Mouse (Mus musculus) spleen, postnatal 14 days (tissue): ENCODE results near the gene Il17rc.

Experiments
- DNase-seq, 2 experiments: peaks; one replicate each; pipeline ENCODE4 v3.0.0; 2021 to 2022; ENCODE audit warnings: low spot score in 2 of 2

Il17rc gene

DNA sequence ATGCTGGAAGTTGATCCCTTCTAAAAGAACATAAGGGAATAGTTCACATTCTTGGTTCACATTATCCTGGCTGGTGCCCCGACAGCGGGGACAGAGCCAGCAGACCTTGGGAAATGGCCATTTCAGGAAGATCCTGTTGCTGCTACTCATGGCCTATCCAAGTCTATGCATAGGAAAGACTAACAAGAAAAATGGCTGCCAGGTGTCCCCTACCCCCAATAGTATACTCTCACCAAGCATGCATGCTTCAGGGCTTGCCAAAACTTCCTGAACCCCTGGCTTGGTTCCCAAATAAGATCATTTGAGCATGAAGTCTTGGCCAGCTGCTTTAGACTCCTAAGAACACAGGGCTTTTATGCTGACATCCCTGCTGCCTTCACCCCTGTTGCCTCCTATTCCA, 19.4 kb upstream of the Il17rc start:
- no peak for DNase-seq

DNA sequence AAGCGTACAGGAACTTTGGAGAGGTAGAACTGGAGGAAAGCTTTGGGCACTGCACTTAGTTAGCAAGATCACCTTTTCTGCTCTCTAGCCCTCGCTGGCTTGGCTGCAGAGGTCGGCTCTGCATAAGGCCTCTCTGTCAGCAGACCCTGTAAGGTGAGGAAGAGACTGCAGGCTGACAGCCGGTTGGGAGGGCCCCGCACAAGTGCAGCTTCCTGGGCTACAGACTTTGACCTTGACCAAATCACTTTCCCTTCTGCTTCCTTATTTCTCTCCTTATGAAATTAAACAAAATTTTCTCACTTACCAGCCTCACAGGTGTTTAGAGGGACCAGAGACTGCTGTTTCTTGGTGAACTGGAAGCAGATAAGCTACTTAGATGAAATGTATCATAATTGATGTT, 16.2 kb upstream of the Il17rc start:
- no peak for DNase-seq

DNA sequence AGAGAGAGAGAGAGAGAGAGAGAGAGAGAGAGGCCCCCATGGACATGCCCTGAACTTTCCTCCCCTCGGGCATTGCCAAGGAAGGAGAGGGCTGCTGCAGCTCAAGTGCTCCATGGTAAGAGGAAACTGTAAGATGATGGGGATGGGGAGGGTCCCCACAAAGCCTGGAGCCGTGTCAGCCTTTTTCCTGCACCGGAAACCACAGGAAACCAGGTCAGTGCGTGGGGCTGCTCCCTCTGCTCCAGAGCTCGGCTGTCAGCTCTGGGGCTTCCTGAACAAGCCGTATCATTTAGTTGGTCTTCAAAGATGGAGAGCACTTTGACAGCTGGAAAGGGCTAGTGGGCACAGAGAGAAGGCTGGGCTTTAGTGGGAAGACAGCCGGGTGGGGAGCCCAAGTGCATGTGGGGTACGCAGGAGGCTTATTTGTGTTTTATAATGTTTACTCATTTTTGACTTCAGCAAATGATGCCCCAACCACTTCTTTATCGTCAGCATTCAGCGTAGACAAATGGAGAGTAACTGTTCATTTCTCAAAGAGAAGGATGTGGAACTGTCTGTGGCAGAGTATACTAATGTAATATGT, 13.2 kb upstream of the Il17rc start, which contains the start of gene Il17re:
Gene Il17re (plus strand): TSS at position 533 of the 583 bp plus-strand sequence.
- no peak for DNase-seq

DNA sequence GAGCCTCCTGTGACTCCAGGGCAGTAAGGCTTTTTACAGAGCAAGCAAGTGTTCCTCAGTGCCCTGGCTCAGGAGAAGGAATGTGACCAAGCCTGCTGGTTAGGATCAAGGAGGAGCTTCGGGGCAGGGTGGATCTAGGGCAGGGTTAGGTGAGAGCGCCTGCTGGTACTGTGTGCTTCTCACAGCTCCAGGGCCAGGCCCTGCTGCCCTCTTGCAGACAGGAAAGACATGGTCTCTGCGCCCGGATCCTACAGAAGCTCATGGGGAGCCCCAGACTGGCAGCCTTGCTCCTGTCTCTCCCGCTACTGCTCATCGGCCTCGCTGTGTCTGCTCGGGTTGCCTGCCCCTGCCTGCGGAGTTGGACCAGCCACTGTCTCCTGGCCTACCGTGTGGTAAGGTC, 12.6 kb upstream of the Il17rc start:
- no peak for DNase-seq

DNA sequence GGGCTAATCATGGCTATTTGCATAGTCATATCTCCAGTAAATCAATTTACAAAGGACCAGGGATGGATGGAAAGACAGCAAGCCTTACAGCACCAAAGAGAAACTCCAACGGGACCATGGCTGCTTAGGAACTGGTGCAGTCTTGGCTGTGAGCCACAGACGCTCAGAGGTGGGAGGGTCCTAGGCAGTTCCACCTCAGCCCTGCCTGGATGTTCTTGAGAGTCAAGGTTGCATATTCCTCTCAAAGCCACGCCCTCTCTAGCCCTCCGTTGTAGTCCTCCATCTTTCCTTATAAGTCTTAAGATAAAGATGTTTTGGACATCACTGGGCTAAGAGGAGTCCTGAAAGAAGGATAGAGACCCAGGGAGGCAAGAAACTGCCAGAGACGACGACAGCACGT, 7.2 kb upstream of the Il17rc start:
- DNase-seq: no peak

DNA sequence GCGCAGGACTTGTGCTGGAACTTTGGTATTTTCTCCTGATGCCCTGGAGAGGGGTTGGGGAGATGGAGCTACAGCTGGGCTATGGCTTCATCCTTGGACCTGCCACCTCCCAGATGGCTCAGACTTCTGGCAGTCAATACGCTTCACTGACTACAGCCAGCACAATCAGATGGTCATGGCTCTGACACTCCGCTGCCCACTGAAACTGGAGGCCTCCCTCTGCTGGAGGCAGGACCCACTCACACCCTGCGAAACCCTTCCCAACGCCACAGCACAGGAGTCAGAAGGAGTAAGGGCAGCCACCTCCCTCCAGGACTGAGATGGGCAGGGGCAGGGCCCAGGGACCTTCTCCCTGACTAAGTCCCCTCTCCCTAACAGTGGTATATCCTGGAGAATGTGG, 5.6 kb upstream of the Il17rc start:
- no peak for DNase-seq

DNA sequence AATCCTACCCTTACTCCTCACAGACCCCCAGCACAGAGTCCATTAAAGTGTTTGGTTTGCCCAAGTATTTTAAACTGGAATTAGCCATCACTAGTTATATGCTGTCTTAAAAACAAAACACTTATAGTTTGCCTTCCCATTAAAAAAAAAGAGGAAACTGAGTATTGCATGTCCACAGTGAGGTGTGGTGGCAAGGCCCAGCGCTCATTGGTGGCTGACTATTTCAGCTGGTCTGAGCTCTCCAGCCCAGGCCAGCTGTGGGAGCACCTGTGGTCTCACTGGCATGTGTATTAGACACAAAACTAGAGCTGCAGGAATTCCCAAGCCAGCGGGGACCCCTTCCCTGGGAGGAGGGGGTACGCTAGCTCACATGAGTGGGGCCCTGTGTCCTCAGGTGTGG, 2.7 kb upstream of the Il17rc start:
- no peak for DNase-seq

DNA sequence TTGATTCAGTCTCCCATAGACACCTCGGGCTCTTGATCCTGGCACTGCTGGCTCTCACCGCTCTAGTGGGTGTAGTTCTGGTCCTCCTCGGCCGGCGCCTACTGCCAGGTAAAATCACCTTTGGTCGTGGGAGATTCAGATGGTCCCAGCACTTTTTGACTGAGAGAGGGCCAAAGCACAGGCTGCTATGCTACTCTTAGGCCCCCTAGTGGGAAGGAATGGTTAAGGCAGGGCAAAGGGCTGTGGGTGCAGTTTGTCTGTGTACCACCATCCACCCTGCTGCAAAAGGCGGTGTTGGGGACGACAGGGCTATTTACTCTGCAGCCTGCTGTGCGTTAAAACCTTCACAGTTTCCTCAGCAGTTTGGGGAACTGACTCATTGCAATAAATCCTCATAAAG, 2.2 kb upstream of the Il17rc start:
- peak; percentile 32 to 66 for DNase-seq

DNA sequence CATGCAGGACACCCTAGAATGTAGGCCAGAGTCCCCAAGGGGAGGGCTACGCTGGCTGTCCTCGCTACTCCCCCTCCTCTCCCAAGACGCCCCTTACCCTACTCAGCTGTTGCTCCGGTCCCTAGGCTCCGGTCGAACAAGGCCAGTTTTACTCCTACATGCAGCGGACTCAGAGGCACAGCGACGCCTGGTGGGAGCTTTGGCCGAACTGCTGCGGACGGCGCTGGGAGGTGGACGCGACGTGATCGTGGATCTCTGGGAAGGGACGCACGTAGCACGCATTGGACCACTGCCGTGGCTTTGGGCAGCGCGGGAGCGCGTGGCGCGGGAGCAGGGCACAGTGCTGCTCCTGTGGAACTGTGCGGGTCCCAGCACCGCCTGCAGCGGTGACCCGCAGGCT, 1.8 kb upstream of the Il17rc start:
- DNase-seq: peak; percentile 36 to 64

DNA sequence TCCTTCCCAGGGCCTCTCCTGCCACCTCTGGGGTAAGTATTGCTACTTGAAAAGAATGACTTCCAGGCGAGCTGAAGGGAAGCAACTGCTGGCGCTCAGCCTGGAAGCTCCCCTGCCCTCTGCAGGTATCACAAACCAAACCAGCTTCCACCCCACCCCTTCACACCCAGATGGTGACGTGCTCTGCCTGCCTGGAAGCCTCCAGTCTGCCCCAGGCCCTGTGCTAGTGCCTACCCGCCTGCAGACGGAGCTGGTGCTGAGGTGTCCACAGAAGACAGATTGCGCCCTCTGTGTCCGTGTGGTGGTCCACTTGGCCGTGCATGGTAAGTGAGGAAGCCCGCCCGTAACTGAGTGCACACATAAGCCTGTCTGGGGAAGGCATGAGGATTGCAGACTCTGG, 834 bp downstream of the Il17rc start:
- DNase-seq: no peak

DNA sequence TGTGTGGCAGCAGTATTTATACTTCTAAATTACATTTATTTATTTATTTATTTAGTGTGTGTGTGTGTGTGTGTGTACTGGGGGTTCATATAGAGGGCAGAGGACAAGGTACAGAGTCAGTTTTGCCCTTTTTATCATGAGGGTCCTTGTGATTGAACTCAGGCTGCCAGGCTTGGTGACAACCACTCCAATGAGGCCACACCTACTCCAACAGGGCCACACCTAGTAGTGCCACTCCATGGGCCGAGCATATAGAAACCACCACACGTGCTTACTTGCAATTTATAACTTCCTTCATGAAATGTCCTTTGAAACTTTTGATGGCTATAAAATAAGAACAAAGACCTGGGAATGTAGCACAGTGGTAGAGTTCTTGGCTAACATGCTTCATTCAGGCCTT, 2.0 kb downstream of the Il17rc start:
- DNase-seq: no peak

DNA sequence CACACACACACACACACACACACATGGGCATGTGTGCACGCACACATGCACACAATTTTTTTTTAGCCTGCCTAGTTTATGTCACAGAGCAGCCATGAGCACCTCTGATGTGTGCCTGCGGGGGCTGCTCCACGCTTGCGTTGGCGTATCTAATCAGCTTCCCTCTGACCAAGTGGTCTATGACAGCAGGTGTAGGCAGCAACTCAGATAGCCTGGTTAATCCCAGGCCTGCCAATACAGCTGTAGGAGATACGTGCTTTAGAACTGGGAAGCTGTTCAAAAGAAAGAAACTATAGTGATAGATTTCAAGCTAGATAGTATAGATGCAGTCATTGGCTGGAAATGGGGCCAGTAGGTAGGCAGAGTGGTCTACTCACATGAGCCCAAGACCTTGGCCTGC, 2.5 kb downstream of the Il17rc start:
- DNase-seq: no peak

DNA sequence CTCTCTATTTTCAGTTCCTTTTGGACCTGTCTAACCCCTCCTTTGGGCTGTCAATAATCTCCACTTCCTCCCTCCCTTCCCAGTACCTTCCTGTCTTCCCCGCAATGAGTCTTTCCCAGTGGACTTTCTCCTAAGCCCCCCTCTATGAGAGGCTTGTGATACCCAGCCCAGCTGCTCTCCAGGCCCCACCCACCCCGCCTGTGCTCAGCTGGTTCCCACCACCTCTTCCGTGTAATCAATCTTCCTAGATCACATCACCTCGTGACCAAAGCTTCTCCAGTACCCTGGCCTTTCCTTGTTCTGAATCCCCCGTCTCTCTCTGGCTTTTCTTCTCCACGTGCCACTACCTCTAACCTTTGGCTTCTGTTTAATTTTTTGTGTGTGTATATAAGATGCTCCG, 6.1 kb downstream of the Il17rc start:
- DNase-seq: no peak

DNA sequence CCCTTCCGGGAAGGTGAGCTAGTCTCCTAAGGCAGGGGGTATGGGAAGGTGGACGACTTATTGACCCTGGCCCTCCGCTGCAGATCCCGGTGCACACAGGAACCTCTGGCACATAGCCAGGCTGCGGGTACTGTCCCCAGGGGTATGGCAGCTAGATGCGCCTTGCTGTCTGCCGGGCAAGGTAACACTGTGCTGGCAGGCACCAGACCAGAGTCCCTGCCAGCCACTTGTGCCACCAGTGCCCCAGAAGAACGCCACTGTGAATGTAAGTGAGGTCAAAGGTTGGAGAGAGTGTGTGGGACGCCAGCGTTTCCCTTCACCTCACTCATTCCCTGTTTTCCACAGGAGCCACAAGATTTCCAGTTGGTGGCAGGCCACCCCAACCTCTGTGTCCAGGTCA, 7.7 kb downstream of the Il17rc start:
- DNase-seq: no peak

DNA sequence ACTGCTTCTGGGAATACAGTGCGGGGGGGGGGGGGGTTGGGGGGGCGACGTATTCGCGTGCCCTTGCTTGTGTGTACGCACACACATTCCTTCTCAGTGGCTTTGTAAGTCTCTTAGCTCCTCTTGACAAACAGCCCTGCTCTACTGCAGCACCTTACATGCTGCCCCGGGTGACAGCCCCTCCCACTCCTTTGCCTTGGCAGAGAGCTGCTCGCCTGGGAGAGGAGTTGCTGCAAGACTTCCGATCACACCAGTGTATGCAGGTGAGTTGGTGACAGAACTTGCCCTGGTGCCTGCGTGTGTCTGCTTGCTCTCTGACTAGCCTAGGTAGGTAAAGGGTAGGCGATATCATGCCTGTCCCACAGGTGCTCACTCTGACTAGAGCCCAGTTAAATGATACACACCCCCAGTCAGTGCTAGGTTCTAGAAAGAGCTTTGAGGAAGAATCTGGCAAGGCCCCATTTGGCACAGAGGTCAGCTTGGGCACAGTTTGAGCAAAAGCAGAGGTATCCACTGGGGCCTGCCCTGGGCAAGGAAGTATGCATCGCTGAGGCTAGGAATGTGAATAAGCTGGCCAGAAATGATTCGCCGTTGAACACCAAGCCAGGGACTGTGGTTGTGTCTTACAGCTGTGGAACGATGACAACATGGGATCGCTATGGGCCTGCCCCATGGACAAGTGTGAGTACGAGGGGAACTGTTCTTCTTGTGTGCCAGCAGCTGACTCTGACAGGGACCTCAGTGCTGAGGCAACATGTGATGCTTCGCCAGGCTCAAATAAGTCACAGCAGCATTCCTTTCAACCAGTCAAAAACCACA, 9.5 kb downstream of the Il17rc start:
- DNase-seq: no peak

DNA sequence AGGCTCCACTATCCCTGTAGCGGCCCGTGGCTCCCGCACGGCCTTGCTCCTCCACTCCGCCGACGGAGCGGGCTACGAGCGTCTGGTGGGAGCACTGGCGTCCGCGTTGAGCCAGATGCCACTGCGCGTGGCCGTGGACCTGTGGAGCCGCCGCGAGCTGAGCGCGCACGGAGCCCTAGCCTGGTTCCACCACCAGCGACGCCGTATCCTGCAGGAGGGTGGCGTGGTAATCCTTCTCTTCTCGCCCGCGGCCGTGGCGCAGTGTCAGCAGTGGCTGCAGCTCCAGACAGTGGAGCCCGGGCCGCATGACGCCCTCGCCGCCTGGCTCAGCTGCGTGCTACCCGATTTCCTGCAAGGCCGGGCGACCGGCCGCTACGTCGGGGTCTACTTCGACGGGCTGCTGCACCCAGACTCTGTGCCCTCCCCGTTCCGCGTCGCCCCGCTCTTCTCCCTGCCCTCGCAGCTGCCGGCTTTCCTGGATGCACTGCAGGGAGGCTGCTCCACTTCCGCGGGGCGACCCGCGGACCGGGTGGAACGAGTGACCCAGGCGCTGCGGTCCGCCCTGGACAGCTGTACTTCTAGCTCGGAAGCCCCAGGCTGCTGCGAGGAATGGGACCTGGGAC, 11.4 kb downstream of the Il17rc start:
- DNase-seq: peak in 1 of 2 experiments; percentile 22

DNA sequence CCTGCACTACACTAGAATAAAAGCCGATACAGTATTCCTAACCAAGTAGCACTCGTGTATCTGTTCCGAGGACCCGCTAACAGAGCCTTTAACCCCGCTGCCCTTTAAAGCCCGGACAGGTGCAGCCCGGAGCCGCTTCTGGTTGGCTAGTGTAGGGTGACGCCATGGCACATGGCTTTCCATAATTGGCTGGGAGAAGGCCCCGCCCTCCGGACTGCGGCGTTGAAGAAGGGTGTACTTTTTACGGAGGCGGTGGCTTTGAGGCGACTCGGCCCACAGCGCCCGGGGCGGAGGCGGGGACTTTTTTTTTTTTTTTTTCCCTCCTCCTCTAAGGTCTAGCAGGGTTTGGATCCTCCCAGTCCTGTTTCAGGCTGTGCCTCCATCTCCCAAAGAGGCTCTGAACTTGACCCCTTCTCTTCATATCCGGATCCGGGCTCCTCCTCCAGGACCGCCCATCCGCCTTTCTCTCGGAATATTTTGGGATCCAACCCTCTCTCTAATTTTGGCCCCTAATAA, 11.9 kb downstream of the Il17rc start, which contains the start of gene Creld1:
Gene Creld1 (plus strand): TSS at position 198 of the 516 bp plus-strand sequence.
- peak; percentile 82 to 85 for DNase-seq

DNA sequence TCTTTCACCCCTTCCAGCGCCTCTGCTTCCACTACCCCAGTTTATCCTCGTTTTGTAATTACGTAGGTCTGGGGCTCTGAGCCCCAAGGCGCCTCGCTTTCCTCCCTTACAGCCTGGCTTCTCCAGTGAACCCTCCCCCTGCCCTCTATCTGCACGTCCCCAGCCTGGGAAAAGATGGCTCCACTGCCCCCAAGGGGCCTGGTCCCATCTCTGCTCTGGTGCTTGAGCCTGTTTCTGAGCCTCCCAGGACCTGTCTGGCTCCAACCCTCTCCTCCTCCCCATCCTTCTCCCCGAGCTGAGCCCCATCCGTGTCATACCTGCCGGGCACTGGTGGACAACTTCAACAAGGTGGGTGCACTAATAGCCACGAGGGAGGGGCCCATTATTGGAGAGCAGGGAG, 12.5 kb downstream of the Il17rc start:
- no peak for DNase-seq

DNA sequence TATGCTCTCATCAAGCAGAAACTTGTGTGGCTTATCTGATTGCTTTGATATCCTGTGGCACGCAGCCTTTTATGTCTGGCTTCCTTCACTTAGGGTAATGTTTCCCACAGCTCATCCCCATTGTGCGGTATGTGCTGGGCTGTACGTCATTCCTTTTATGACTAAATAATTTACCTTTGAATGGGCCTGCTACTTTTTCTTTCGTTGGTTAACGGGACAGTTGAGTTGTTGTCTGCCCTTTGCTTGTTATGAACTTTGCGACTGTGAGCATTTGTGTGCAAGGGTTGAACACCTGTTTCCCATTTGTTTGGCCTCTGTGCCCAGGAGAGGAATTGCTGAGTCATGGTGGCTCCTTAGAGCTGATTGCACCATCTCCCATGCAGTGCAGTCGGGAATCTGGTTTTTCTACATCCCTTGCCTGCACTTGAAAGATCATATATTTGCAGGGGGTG, 15.9 kb downstream of the Il17rc start:
- DNase-seq: no peak

DNA sequence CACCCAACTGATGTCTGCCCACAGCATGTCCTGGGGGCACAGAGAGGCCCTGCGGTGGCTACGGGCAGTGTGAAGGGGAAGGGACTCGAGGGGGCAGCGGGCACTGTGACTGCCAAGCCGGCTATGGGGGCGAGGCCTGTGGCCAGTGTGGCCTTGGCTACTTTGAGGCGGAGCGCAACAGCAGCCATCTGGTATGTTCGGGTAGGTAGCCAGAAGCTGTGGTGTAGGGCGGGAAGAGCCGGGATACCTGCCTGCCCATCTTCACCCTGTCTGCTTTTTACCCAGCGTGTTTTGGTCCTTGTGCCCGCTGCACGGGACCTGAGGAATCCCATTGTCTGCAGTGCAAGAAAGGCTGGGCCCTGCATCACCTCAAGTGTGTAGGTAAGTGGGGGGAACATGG, 18.2 kb downstream of the Il17rc start:
- DNase-seq: no peak

DNA sequence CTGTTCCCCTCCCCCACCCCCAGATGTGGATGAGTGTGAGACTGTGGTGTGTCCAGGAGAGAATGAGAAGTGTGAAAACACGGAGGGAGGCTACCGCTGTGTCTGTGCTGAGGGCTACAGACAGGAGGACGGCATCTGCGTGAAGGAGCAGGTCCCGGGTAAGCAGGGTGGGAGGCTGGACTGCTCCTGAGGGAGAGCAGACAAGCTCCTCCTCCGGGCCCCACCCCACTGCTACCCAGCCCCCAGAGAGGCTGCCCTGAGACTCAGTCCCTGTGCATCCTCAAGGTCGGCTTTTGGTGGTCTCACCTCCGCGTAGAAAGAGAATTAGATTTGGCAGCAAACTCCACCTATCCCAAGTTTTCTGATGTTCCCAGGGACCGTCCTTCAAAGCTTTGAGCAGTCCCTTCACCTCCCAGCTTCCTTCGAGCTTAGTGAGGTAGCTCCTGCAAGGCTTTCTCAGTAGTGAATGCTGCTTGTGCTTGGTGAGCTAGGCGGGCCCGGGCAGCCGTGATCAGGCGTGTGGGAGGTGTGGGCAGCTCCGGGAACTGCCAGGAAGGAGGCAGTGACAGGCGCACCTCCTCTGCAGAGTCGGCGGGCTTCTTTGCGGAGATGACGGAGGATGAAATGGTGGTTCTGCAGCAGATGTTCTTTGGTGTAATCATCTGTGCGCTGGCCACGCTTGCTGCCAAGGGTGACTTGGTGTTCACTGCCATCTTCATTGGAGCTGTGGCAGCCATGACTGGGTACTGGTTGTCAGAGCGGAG, 21.1 kb downstream of the Il17rc start:
- DNase-seq: no peak

DNA sequence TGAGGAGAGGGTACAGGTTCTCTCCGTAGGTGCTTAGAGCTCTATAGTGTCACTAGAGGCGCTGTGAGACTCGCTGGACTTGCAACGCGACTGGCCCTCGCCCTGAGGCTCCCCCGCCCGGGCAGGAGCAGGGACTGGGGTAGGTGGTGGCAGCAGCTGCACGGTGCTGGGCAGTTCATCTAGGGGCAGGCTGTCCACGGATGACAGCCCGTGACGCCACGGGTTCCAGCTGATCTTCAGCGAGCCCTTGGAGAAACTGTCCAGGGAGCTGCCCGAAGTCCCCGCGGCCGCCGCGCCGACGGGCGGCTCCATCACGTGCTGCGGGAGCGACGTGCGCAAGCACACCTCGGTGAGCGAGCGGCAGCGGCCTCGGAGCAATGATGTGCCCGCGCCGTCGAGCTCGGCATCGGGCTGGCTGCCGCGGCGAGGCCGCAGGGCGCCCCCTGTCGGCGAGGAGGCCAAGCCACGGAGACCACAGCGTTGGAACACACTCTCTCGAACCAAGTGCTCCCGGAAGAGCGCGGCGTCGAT, 23.1 kb downstream of the Il17rc start:
- peak; percentile 65 to 81 for DNase-seq
